Mouse (Mus musculus) myocyte (in vitro differentiated cells): Measurements from ENCODE around the gene Pafah1b3. TPM values are rescaled to one million over a fixed set of nuclear protein-coding genes. Genes with fewer than 3 reads are reported as not detected.

ENCODE experiments used
- H3K27me3 ChIP-seq: one replicate; pipeline ENCODE4 v1.6.1; 2011; ENCODE audit not compliant: control insufficient read depth, insufficient read depth, insufficient read length
- H3K36me3 ChIP-seq: one replicate; pipeline ENCODE4 v1.6.1; 2011; ENCODE audit not compliant: control insufficient read depth, insufficient read depth
- H3K4me2 ChIP-seq: one replicate; pipeline ENCODE4 v1.6.1; 2011; ENCODE audit warnings: low read depth, control low read depth
- H3K4me3 ChIP-seq: one replicate; pipeline ENCODE4 v1.5.1; 2011; ENCODE audit warnings: mild to moderate bottlenecking, control low read depth, moderate library complexity
- H3K79me2 ChIP-seq: one replicate; pipeline ENCODE4 v1.6.1; 2011; ENCODE audit not compliant: control insufficient read depth, insufficient read depth
- H3ac ChIP-seq: one replicate; pipeline ENCODE4 v1.6.1; 2011; ENCODE audit not compliant: control insufficient read depth, insufficient read length
- CEBPB ChIP-seq: IDR thresholded peaks from 2 replicates; pipeline ENCODE4 v1.6.1; 2011; ENCODE audit warnings: mild to moderate bottlenecking, moderate library complexity; ENCODE audit not compliant: poor library complexity, insufficient read depth, severe bottlenecking
- E2F4 ChIP-seq: IDR thresholded peaks from one replicate; pipeline ENCODE4 v1.6.1; 2011; ENCODE audit warnings: mild to moderate bottlenecking, control low read depth, moderate library complexity; ENCODE audit not compliant: insufficient read depth
- MAX ChIP-seq: IDR thresholded peaks from one replicate; pipeline ENCODE4 v1.6.1; 2011; ENCODE audit warnings: low read depth, mild to moderate bottlenecking, control low read depth
- MYOD1 ChIP-seq, 3 experiments: IDR thresholded peaks; one replicate each; pipeline ENCODE4 v1.6.1; 2011; ENCODE audit warnings: control low read depth in 2 of 3, low read depth in 2 of 3, mild to moderate bottlenecking in 2 of 3, moderate library complexity in 1 of 3; ENCODE audit not compliant: insufficient read length in 2 of 3, control insufficient read depth in 1 of 3
- MYOG ChIP-seq, 3 experiments: IDR thresholded peaks; one replicate each; pipeline ENCODE4 v1.6.1; 2011; ENCODE audit warnings: control low read depth in 2 of 3, low read depth in 2 of 3, mild to moderate bottlenecking in 2 of 3; ENCODE audit not compliant: insufficient read length in 2 of 3, control insufficient read depth in 1 of 3, insufficient read depth in 1 of 3
- POLR2A ChIP-seq: IDR thresholded peaks from one replicate; pipeline ENCODE4 v1.6.1; 2011; ENCODE audit warnings: low read depth, mild to moderate bottlenecking, control low read depth, moderate library complexity; ENCODE audit not compliant: insufficient read length
- POLR2AphosphoS2 ChIP-seq: IDR thresholded peaks from one replicate; pipeline ENCODE4 v1.6.1; 2011; ENCODE audit warnings: low read depth, control low read depth; ENCODE audit not compliant: insufficient read length
- REST ChIP-seq: IDR thresholded peaks from one replicate; pipeline ENCODE4 v1.6.1; 2011; ENCODE audit warnings: mild to moderate bottlenecking, control low read depth, moderate library complexity; ENCODE audit not compliant: insufficient read depth, insufficient read length
- SRF ChIP-seq: IDR thresholded peaks from one replicate; pipeline ENCODE4 v1.6.1; 2011; ENCODE audit warnings: low read depth; ENCODE audit not compliant: control insufficient read depth, insufficient read length
- TCF12 ChIP-seq: IDR thresholded peaks from one replicate; pipeline ENCODE4 v1.6.1; 2011; ENCODE audit warnings: mild to moderate bottlenecking, control low read depth; ENCODE audit not compliant: poor library complexity, insufficient read depth, severe bottlenecking
- TCF3 ChIP-seq: IDR thresholded peaks from one replicate; pipeline ENCODE4 v1.6.1; 2011; ENCODE audit warnings: low read depth, control low read depth; ENCODE audit not compliant: insufficient read length
- USF1 ChIP-seq: IDR thresholded peaks from one replicate; pipeline ENCODE4 v1.6.1; 2011; ENCODE audit warnings: low read depth, mild to moderate bottlenecking, control low read depth, moderate library complexity
- polyA plus RNA-seq: library from polyadenylated mRNA; unstranded; fragments of >200 nt; fragmentation: generic; extraction: Trizol; gene quantifications from one replicate; pipeline ENCODE4 v1.2.1, GENCODE M21; 2012; ENCODE audit warnings: missing spikeins

Pafah1b3 gene
- polyA plus RNA-seq, 1 experiment, result 54.0 TPM

DNA sequence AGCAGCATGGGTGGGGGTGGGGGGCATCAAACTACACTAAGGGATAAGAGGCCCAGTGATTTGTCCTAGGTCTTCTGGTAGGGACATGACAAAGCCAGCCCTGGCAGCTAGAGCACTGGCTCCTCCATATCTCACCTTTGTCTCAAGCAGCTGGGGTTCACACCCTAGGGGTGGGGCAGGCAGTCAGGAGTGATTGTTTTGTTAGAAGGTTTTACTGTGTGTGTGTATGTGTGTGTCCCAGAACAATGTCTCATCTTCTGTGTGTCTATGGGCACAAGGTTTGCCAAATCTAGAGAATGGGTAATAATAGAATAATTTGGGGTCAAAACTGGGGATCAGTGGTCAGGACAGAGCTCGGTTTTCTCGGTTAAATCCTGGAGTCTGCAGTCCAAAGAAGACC is 7.7 kb upstream of the Pafah1b3 start:
- Histone ChIP-seq H3ac (no peak overlapping the region), H3K36me3 (no peaks in the 10 kb centered on the region), H3K4me2 (peak overlapping the region; percentile 30), H3K79me2 (no peaks in the 10 kb centered on the region), H3K27me3 (peaks cover 57% of the 10 kb centered on the region), H3K4me3 (no peak overlapping the region)
- TF ChIP-seq USF1, result no peak
- no peak for TF ChIP-seq POLR2AphosphoS2
- no peak for TF ChIP-seq MYOG (IDR thresholded peaks at IDR 0.05; ENCODE audit: control insufficient read depth in 1 of 3, insufficient read depth in 1 of 3, insufficient read length in 2 of 3, low read depth in 2 of 3)
- TF ChIP-seq POLR2A, result no peak
- no peak for TF ChIP-seq REST
- TF ChIP-seq E2F4, result no peak
- TF ChIP-seq MYOD1 (IDR thresholded peaks at IDR 0.05; ENCODE audit: control insufficient read depth in 1 of 3, insufficient read length in 2 of 3, low read depth in 2 of 3), result no peak
- TF ChIP-seq MAX, result no peak
- no peak for TF ChIP-seq CEBPB
- TF ChIP-seq TCF3, result no peak

DNA sequence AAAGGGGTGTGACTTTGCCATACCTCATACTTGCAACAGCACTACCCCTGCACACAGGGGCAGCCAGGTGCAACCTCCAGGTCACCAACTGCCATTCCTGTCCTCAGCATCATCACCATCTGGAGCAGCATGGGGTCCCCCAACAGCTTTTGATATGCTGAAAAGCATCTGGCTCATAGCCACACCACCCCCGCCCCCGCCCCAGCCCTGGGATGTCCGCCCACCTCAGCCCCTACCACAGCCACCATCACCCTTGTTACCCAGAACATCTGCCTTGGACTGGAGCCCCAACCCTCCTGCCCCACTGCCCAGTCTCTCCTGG is 5.9 kb upstream of the Pafah1b3 start:
- Histone ChIP-seq H3K79me2 (no peaks in the 10 kb centered on the region), H3K4me3 (no peak overlapping the region), H3K27me3 (peaks cover 46% of the 10 kb centered on the region), H3K36me3 (no peaks in the 10 kb centered on the region), H3ac (no peak overlapping the region), H3K4me2 (no peak overlapping the region)
- TF ChIP-seq SRF (no peak), TCF12 (no peak), REST (no peak), POLR2A (no peak), USF1 (no peak), CEBPB (no peak), POLR2AphosphoS2 (no peak), E2F4 (no peak), MYOG (IDR thresholded peaks at IDR 0.05; ENCODE audit: control insufficient read depth in 1 of 3, insufficient read depth in 1 of 3, insufficient read length in 2 of 3, low read depth in 2 of 3) (no peak), TCF3 (no peak), MYOD1 (IDR thresholded peaks at IDR 0.05; ENCODE audit: control insufficient read depth in 1 of 3, insufficient read length in 2 of 3, low read depth in 2 of 3) (no peak), MAX (no peak)

DNA sequence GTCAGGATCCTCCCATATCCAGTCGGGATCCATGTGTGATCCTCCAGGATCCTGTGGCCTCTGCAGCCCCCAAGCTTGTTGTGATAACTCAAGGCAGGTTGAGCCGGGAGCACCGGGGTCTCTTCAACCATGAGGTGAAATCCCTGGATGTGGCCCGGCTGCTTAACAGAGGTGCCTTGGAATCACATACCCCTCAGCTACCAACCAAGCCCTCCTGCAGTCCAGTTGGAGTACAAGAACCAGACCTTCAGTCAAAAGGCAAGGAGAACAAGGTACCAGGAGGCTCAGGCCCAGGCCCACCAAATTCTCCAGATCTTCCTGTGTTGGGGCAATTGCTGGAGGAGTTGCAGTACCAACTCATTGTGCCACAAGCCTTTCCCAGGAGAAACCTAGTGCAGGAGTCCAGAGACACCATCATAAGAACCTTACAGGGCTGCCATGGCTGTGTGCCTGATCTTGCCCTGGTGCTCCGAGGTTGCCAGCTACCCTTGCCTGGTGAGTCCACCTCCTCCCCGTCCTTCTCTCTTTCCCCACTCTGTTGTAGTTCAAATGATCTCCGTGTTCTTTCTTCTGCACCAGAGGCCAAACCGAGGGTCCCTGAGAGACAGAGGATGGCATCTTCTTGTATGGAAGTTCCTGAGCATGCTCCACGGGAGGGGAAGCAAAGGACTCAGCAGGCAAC is 5.4 kb upstream of the Pafah1b3 start:
- Histone ChIP-seq H3K79me2 (no peaks in the 10 kb centered on the region), H3ac (no peak overlapping the region)
- TF ChIP-seq CEBPB, result no peak
- no peak for TF ChIP-seq POLR2AphosphoS2
- no peak for TF ChIP-seq TCF3
- TF ChIP-seq TCF12, result no peak
- no peak for TF ChIP-seq MYOG (IDR thresholded peaks at IDR 0.05; ENCODE audit: control insufficient read depth in 1 of 3, insufficient read depth in 1 of 3, insufficient read length in 2 of 3, low read depth in 2 of 3)
- TF ChIP-seq REST, result no peak
- TF ChIP-seq USF1, result no peak
- TF ChIP-seq MAX, result no peak
- no peak for TF ChIP-seq MYOD1 (IDR thresholded peaks at IDR 0.05; ENCODE audit: control insufficient read depth in 1 of 3, insufficient read length in 2 of 3, low read depth in 2 of 3)
- no peak for TF ChIP-seq E2F4
- TF ChIP-seq SRF, result no peak
- TF ChIP-seq POLR2A, result no peak

DNA sequence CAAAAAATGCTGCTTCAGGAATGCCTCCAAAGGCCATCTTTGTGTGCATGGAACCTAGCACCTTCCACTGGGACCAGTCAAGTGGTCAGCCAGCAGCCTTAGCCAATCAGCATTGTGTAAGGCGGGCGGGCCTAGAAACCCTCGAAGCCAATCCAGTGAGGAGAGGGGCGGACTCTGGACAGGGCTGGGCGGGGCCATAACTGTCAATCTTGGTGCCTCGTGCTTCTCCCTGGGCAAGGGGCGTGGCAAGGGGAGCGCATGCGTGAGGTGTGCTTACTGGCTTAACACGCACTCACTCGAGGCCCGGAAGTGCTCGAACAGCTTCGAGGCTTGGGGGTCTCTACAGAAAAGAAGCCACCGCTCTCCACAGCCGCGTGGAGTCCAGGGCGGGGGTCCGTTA is 3.3 kb upstream of the Pafah1b3 start, which contains the start of gene Prr19:
Gene Prr19, plus strand, starts transcription at position 349 of the 400 bp plus-strand sequence.
- TF ChIP-seq POLR2A, result no peak
- TF ChIP-seq SRF, result no peak
- no peak for TF ChIP-seq CEBPB
- no peak for TF ChIP-seq TCF3
- no peak within 1 kb of the TSS for H3ac ChIP-seq
- H3K79me2 ChIP-seq, result no peaks in the 10 kb centered on the region
- peaks cover 26% of the 10 kb centered on the region for H3K27me3 ChIP-seq
- no peaks in the 10 kb centered on the region for H3K36me3 ChIP-seq
- no peak within 1 kb of the TSS for H3K4me3 ChIP-seq
- no peak within 1 kb of the TSS for H3K4me2 ChIP-seq

More for the DNA sequence above, 5.4 kb upstream of the Pafah1b3 start:
- Histone ChIP-seq H3K4me2 (no peak overlapping the region), H3K4me3 (no peak overlapping the region), H3K36me3 (no peaks in the 10 kb centered on the region), H3K27me3 (peaks cover 41% of the 10 kb centered on the region)

DNA sequence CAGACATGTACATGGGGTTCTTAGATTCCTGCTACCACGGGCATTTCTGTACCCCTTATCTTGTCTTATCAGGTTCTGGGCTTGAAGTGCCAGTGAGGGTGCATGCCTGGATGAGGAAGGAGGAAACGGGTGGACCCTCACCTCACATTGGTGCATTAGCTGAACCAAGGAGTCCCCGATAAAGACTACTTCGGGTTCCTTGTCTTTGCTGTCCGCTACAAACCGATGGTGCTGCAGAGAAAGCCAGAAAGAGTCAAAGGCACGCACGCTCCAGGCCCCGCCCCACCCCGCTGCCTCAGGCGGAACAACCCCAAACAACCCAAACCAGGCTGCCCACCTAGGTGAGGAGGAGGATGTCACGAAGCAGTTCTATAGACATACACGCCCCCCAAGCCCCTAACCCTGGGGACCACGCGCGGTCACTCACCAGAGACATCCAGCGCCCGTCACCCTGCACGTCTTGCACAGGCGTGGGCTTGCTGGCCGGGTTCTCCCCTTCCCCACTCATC is 787 bp downstream of the Pafah1b3 start:
- peak overlapping the region; percentile 86 for H3ac ChIP-seq

More for the DNA sequence above, 787 bp downstream of the Pafah1b3 start:
- Histone ChIP-seq H3K4me2 (peak overlapping the region; percentile 63), H3K36me3 (no peaks in the 10 kb centered on the region), H3K4me3 (peak overlapping the region; percentile 57), H3K27me3 (no peaks in the 10 kb centered on the region), H3K79me2 (no peaks in the 10 kb centered on the region)
- no peak for TF ChIP-seq CEBPB
- TF ChIP-seq MYOD1 (IDR thresholded peaks at IDR 0.05; ENCODE audit: control insufficient read depth in 1 of 3, insufficient read length in 2 of 3, low read depth in 2 of 3), result peak in 1 of 3 experiments; percentile 13
